Mouse (Mus musculus): ENCODE results near the gene Morc4.

DNA sequence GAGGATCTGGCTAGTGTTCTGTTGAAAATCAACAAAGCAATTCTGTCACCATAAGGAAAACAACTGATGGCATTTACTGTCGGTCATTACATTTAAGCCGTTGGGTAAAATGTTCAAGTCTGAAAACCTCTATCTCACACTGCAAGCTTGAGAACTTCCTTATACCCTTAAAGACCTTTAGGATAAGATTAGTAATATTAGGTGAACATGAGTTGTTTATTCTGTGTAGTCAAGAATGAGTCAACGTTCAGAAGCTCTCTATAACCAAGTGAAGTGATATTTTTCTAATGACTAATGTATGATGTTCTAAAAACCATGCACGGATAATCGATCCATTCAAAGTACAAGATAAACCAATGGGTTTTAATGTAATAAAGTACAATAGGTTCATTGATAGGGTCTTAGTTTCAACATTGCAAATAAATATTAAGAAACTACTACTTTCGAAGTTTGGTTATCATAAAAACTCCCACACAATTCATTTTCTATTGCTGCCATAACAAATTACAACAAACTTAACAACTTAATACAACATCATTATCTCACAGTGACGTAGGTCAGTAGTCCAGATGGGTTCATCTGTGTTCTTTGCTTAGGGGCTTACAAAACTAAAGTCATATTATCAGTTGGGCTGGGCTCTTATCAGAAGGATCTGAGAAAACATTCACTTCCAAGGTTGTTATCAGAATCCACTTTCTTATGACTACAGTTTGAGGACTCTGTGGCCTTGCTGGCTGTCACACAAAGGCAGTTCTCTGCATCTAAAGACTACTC, 77.2 kb downstream of the Morc4 start:
- TF ChIP-seq CTCF (IDR thresholded peaks at IDR 0.05; ENCODE audit: low read depth, low read length) (no peak), POLR2A (IDR thresholded peaks at IDR 0.05; ENCODE audit: insufficient read depth, low read length) (no peak)
